Mouse (Mus musculus) small intestine, adult 2 months (tissue): Measurements from ENCODE around the gene Hmces. TPM values are rescaled to one million over a fixed set of nuclear protein-coding genes. Genes with fewer than 3 reads are reported as not detected.
"Not testable (repeated sequence)": the region's sequence is repeated elsewhere in the genome, so short reads cannot be mapped to it uniquely, and the experiment has no call there.

Experiments
- H3K27ac ChIP-seq: fragments of 200-500 bp; 2 replicates; pipeline ENCODE4 v1.5.1; 2012; ENCODE audit warnings: low read depth, low read length, control low read depth, inconsistent platforms; ENCODE audit not compliant: insufficient read depth
- H3K27me3 ChIP-seq: fragments of 200-500 bp; 2 replicates; pipeline ENCODE4 v1.6.1; 2012; ENCODE audit warnings: mild to moderate bottlenecking, moderate library complexity, low read length, inconsistent platforms; ENCODE audit not compliant: control insufficient read depth, insufficient read depth
- H3K36me3 ChIP-seq: fragments of 200-500 bp; 2 replicates; pipeline ENCODE4 v1.6.1; 2012; ENCODE audit warnings: mild to moderate bottlenecking, low read length, control low read depth, inconsistent platforms; ENCODE audit not compliant: control insufficient read depth, insufficient read depth
- H3K4me1 ChIP-seq: fragments of 200-500 bp; 2 replicates; pipeline ENCODE4 v1.6.1; 2012; ENCODE audit warnings: low read length, inconsistent platforms, mixed read lengths; ENCODE audit not compliant: control insufficient read depth, insufficient read depth, insufficient read length
- H3K4me3 ChIP-seq: fragments of 200-500 bp; 2 replicates; pipeline ENCODE4 v1.5.1; 2012; ENCODE audit warnings: low read depth, mild to moderate bottlenecking, control low read depth, inconsistent platforms, low read length, moderate library complexity
- CTCF ChIP-seq: fragments of 200-500 bp; IDR thresholded peaks from 2 replicates; pipeline ENCODE4 v1.5.1; 2012; ENCODE audit warnings: low read depth, mild to moderate bottlenecking, control low read depth, inconsistent platforms, low read length, moderate library complexity, mixed read lengths; ENCODE audit not compliant: insufficient replicate concordance, insufficient read length; ENCODE audit errors: extremely low read depth
- POLR2A ChIP-seq: fragments of 200-500 bp; IDR thresholded peaks from 2 replicates; pipeline ENCODE4 v1.6.1; 2012; ENCODE audit warnings: low read depth, mild to moderate bottlenecking, control low read depth, inconsistent platforms, low read length, moderate library complexity
- WGBS: fragments of 180-500 bp; shearing (Covaris S2); methylation state at CpG from one replicate; pipeline ENCODE4 v1.1.7; 2018; 5-methylcytosine and 5-hydroxymethylcytosine counted together
- polyA plus RNA-seq: library from polyadenylated mRNA; depleted of rRNA; stranded (reverse); fragments of >200 nt; gene quantifications from 2 replicates; pipeline ENCODE4 v1.2.3, GENCODE M21; 2012; rRNA removed

Gene Hmces
- polyA plus RNA-seq, 1 experiment, result 19.8 TPM

DNA sequence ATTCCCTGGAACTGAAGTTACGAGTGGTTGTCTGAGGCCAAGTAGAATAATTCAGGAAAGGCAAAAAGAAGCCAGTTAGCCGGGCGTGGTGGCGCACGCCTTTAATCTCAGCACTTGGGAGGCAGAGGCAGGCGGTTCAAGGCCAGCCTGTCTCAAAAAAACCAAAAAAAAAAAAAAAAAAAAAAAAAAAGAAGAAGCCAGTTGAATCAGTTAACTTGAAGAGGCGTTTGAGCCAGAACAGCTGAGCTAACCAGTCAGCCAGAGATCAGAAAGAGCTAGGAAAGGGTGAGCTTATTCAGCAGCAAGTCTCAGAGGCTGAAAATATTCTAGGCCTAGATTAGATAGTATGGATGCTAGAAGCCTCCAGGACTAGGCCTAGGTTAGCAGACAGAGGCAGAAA is 28.4 kb downstream of the Hmces start:
- Histone ChIP-seq H3K4me1 (0 out of 2 replicates have a peak, but pooled peaks cover 1% of the 10 kb centered on the region), H3K27me3 (no peaks in the 10 kb centered on the region), H3K36me3 (no peaks in the 10 kb centered on the region), H3K27ac (no peak overlapping the region), H3K4me3 (no peak overlapping the region)
- 75% methylated on average over 7 of the region's 7 CpGs for WGBS
- TF ChIP-seq CTCF (no peak), POLR2A (no peak)

DNA sequence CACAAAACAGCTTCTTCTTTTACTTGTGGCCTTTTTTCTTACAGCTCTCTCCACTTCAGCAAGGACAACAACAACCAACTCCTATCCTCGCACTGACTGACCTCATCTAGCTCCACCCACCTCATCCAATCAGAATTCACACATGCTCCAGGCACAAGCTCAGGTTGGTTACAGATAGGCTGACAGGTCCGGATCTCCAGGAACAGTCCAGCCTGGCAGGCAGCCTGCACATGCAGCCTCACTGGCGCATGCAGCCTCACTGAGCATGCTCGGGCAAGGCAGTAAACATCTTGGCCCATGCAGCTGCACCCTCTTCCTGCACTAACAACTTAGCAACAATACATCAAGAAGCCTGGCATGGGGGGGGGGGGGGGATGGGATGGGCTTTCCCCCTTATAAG is 48.7 kb downstream of the Hmces start:
- 46% methylated on average over 4 of the region's 4 CpGs for whole genome bisulfite sequencing
- H3K36me3 ChIP-seq, H3K4me1 ChIP-seq, H3K27me3 ChIP-seq, H3K4me3 ChIP-seq, H3K27ac ChIP-seq: not testable (repeated sequence)

DNA sequence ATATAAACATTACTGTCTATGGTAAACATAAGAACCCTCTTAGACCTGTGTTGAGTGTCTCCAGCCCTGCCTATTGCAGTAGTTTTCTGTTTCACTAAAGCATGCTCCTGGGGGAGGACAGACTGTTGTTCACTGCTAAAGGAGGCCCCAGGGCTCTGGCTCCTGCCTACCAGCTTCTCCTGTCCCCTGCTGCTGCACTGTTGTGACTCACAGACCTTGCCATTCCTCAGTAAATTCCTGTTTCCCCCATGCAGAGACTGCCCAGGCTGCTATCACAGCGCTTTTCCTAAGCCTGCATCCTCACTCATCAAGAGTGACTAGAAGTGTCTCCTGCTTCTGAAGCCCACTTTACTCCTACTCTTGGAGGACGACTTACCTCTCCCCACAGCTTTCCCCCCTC is 56.3 kb downstream of the Hmces start:
- Histone ChIP-seq H3K36me3 (no peaks in the 10 kb centered on the region), H3K4me3 (no peak overlapping the region), H3K4me1 (no peaks in the 10 kb centered on the region), H3K27me3 (no peaks in the 10 kb centered on the region), H3K27ac (no peak overlapping the region)
- WGBS, result 54% methylated on average over 2 of the region's 2 CpGs
- TF ChIP-seq CTCF (no peak), POLR2A (no peak)

DNA sequence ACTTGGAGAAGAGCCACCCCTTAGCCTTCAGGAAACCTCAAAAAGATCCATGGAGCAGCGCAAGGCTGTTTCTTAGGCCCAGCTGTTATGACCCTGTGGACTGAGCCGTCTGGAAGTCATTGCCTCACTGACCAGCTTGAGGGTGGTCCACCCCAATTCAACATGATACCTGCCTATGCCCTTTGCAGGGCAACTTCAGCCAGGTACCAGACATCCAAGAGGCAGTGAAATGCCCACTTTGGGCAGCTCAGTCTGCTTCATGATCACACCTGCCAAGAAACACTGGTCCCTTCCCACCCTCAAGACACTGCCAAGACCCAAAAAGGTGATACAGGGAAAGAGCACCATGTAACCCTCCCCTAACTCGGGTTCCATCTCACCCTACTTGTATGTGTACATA is 66.0 kb downstream of the Hmces start:
- Histone ChIP-seq H3K4me3 (no peak overlapping the region), H3K36me3 (no peaks in the 10 kb centered on the region), H3K27me3 (peaks cover 17% of the 10 kb centered on the region), H3K4me1 (peaks cover 11% of the 10 kb centered on the region), H3K27ac (no peak overlapping the region)
- 79% methylated on average over 3 of the region's 3 CpGs for WGBS
- TF ChIP-seq POLR2A, result no peak
- no peak for TF ChIP-seq CTCF

DNA sequence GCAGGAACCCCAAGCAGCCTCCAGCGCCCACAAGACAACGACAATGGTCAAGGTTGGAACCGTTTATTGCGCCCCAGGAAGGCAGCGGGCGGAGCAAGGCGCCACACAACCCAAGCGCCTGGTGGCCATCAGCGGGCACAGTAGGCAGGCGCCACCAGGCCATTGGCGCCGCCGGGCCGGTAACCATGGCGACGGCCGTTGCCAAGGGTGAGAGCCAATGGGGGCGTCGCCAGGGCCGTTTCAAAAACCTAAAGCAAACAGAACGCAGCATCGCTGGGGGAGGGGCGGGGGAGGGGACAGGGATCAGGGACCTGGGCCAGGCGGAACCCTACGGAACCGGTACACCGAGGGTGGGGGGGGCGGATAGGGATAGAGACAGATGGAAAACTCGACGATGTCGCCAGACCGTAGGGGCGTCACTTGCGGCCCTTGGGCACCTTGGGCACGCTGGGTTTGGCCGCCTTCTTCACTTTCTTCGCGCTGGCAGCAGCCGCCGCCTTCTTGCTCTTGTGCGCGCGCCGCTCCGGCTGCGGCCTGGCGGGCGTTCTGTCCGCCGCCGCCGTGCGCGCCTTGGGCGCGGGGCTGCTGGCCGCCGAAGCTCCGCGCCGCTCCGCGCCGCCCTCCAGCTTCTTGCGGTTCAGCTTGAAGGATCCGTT is 66.8 kb downstream of the Hmces start:
- H3K27ac ChIP-seq, result no peak overlapping the region
- no peak for TF ChIP-seq CTCF
- no peak for TF ChIP-seq POLR2A

DNA sequence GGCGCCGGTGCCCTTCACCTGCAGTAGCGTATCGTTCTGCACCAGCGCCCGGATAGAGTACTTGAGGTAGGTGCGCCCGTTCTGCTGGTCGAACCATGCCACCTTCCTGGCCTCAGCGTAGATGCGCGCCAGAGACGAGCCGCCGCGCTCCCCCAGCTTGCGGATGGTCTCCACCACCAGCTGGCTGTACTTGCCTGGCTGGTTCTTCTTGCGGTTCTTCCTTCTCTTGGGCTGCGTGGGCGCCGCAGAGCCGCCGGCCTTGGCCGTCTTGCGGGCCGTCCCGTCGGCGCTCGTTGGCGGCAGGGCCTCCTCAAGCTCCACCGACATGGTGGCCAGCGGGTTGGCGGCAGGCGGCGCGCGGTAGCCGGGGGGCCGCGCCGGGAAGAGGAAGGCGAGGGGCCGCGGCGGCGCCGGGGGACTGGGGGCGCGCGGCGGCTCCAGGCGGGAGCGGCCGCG is 67.3 kb downstream of the Hmces start:
- TF ChIP-seq POLR2A (no peak), CTCF (no peak)
- Histone ChIP-seq H3K36me3 (no peaks in the 10 kb centered on the region), H3K4me1 (peaks cover 11% of the 10 kb centered on the region), H3K4me3 (peak overlapping the region; percentile 67), H3K27ac (no peak overlapping the region), H3K27me3 (peaks cover 17% of the 10 kb centered on the region)
- under 1% methylated on average over 56 of the region's 56 CpGs for WGBS

More for the DNA sequence above, 66.8 kb downstream of the Hmces start:
- Histone ChIP-seq H3K36me3 (no peaks in the 10 kb centered on the region), H3K27me3 (peaks cover 17% of the 10 kb centered on the region), H3K4me1 (peaks cover 11% of the 10 kb centered on the region), H3K4me3 (peak overlapping the region; percentile 67)
- WGBS, result 1% methylated on average over 66 of the region's 66 CpGs

DNA sequence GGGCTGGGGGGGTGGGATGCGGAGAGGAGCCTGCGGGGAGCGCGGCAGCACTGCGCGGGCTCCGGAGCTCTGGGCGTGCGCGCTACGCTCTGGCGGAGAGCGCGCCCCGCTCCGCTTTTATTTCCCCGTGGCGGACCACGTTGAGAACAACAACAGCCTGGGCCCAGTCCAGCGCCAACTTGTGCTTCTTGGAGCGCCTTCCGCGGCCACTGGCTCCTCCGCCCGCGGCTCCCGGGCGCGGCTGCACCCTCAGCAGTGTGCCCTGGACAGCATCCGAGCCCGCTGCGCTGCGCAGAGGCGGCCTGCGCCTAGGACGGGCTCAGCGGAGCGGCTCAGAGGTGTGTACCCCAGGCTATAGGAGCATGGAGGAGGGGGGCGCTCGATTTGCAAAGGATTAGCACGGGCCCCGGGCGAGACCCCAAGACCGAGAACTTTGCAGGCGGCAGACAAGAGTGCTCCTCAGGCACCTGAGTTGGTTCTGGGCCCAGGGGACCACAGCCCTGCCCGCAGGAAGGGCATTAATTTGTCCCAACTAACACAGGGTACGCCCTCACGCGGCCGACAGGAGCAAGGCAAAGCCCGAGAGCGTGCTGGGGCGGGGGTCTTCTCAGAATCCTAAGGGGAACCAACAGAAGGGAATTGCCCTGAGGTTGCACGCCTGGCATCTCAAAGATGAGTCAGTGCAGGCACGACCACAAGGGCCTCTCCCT is 68.0 kb downstream of the Hmces start, which contains the start of gene H1fx:
Gene H1fx (minus strand): TSS at position 91 of the 710 bp plus-strand sequence.
- WGBS, result 3% methylated on average over 55 of the region's 55 CpGs
- H3K4me1 ChIP-seq, result peaks cover 11% of the 10 kb centered on the region
- no peaks in the 10 kb centered on the region for H3K36me3 ChIP-seq
- TF ChIP-seq POLR2A, result no peak
- no peak for TF ChIP-seq CTCF
- no peak within 1 kb of the TSS for H3K27ac ChIP-seq
- peak within 1 kb of the TSS; percentile 67 for H3K4me3 ChIP-seq
- H3K27me3 ChIP-seq, result peaks cover 17% of the 10 kb centered on the region

DNA sequence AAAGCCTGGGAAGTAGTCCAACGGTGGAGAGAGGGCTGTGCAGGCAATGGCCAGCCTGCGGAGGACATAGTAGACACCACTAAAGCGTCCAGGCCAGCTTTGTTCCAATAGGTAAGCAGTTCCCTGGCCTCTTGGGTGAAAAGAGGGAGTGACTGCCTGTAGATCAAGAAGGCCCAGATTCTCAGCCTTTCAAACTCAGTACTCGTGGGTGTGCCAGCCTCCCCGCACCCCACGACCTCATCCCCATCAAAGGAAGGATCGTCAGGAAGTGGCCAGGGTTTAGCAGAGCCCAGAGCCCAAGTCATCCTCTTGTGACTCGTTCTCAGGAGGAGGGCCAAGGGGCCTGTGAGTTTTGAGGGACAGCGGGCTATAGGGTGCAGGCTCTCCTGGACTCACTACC is 68.8 kb downstream of the Hmces start:
- no peak for TF ChIP-seq POLR2A
- no peak for TF ChIP-seq CTCF
- Histone ChIP-seq H3K4me3 (no peak overlapping the region), H3K27me3 (peaks cover 17% of the 10 kb centered on the region), H3K27ac (no peak overlapping the region), H3K36me3 (no peaks in the 10 kb centered on the region), H3K4me1 (peaks cover 11% of the 10 kb centered on the region)
- 61% methylated on average over 9 of the region's 9 CpGs for whole genome bisulfite sequencing

Other genes starting within 250 kb of the Hmces start
- gene Aplf, start 241.7 kb upstream of the Hmces start, polyA plus RNA-seq, result 1.7 and 3.0 TPM in 2 replicates
- gene Efcc1, start 183.1 kb upstream of the Hmces start, polyA plus RNA-seq, result 2.6 and 4.0 TPM in 2 replicates
- 1.7 TPM in 1 of 2 replicates, not detected in the other for gene Gp9, start 135.9 kb upstream of the Hmces start, polyA plus RNA-seq
- gene Rab43, start 101.8 kb upstream of the Hmces start, polyA plus RNA-seq, result 47.2 and 58.4 TPM in 2 replicates
- 0.34 and 0.47 TPM in 2 replicates for gene Gm45140, start 78.1 kb upstream of the Hmces start, polyA plus RNA-seq
- gene Isy1, start 75.1 kb upstream of the Hmces start, polyA plus RNA-seq, result 2.2 and 6.7 TPM in 2 replicates
- gene Cnbp, start 62.8 kb upstream of the Hmces start, polyA plus RNA-seq, result 63.8 and 77.3 TPM in 2 replicates
- 44.8 and 62.5 TPM in 2 replicates for gene Copg1, start 26.1 kb upstream of the Hmces start, polyA plus RNA-seq
- gene H1fx, start 67.7 kb downstream of the Hmces start, polyA plus RNA-seq, result 5.9 and 10.9 TPM in 2 replicates
- gene Rab7, start 131.3 kb downstream of the Hmces start, polyA plus RNA-seq, result 43.8 and 78.5 TPM in 2 replicates
- gene Rpn1, start 170.5 kb downstream of the Hmces start, polyA plus RNA-seq, result 90.9 and 104 TPM in 2 replicates